Mouse (Mus musculus) stomach, postnatal 0 days (tissue): ENCODE data around the gene Fa2h. TPM values are rescaled to one million over a fixed set of nuclear protein-coding genes. Genes with fewer than 3 reads are reported as not detected.
"Not testable (repeated sequence)": the region's sequence is repeated elsewhere in the genome, so short reads cannot be mapped to it uniquely, and the experiment has no call there.

Experiments used
- ATAC-seq: fragments of 200-750 bp; cut with Nextera tagmentation; 2 replicates; pipeline ENCODE4 v1.8.0; 2017; ENCODE audit not compliant: low FRiP score, low TSS enrichment
- DNase-seq: peaks from one replicate; pipeline ENCODE4 v3.0.0-alpha.2; 2016; ENCODE audit warnings: low spot score
- H3K27ac ChIP-seq: fragments of 300-500 bp; sonication (generic); replicated peaks from 2 replicates; pipeline ENCODE4 v1.5.1; 2014; ENCODE audit warnings: mild to moderate bottlenecking, control low read depth
- H3K27me3 ChIP-seq: fragments of 300-500 bp; sonication (generic); 2 replicates; pipeline ENCODE4 v1.6.1; 2014; ENCODE audit warnings: low read length; ENCODE audit not compliant: control insufficient read depth, insufficient read depth
- H3K36me3 ChIP-seq: fragments of 300-500 bp; sonication (generic); 2 replicates; pipeline ENCODE4 v1.6.1; 2014; ENCODE audit warnings: low read length, mixed read lengths; ENCODE audit not compliant: control insufficient read depth, insufficient read depth
- H3K4me1 ChIP-seq: fragments of 300-500 bp; sonication (generic); replicated peaks from 2 replicates; pipeline ENCODE4 v1.6.1; 2014; ENCODE audit warnings: antibody characterized with exemption; ENCODE audit not compliant: control insufficient read depth, insufficient read depth
- H3K4me2 ChIP-seq: fragments of 300-500 bp; sonication (generic); replicated peaks from 2 replicates; pipeline ENCODE4 v1.6.1; 2014; ENCODE audit warnings: low read depth, mild to moderate bottlenecking, control low read depth, moderate library complexity
- H3K4me3 ChIP-seq: fragments of 300-500 bp; sonication (generic); 2 replicates; pipeline ENCODE4 v1.5.1; 2014; ENCODE audit warnings: low read depth, low read length, control low read depth
- H3K9ac ChIP-seq: fragments of 300-500 bp; sonication (generic); 2 replicates; pipeline ENCODE4 v1.6.1; 2014; ENCODE audit warnings: mild to moderate bottlenecking, low read length, control low read depth, mixed read lengths
- H3K9me3 ChIP-seq: fragments of 300-500 bp; sonication (generic); 2 replicates; pipeline ENCODE4 v1.6.1; 2016; ENCODE audit warnings: low read length; ENCODE audit not compliant: control insufficient read depth
- CTCF ChIP-seq: IDR thresholded peaks from 2 replicates; pipeline ENCODE4 v1.5.1; 2016; ENCODE audit warnings: antibody characterized with exemption, low read depth, mild to moderate bottlenecking, moderate library complexity
- EP300 ChIP-seq: optimal IDR thresholded peaks from 2 replicates; pipeline ENCODE3; 2016; ENCODE audit warnings: antibody characterized with exemption
- WGBS: fragments of 180-500 bp; shearing (Covaris S2); extraction: QIAGEN DNeasy Blood & Tissue Kit; methylation state at CpG from one replicate; pipeline ENCODE4 v1.1.7; 2014; 5-methylcytosine and 5-hydroxymethylcytosine counted together
- polyA plus RNA-seq: library from polyadenylated mRNA; unstranded; fragments of >200 nt; fragmentation: Nextera tagmentation; extraction: Ambion mirVana; gene quantifications from 2 replicates; pipeline ENCODE4 v1.2.1, GENCODE M21; 2015

Gene Fa2h
- polyA plus RNA-seq, 1 experiment from 2014 or later = 24.7 TPM

- H3K27me3 ChIP-seq = no peaks in the 10 kb centered on the region
- no peaks in the 10 kb centered on the region for H3K36me3 ChIP-seq
- H3K4me1 ChIP-seq = no peaks in the 10 kb centered on the region
- H3K27ac ChIP-seq = no peak overlapping the region
- no peak overlapping the region for H3K4me2 ChIP-seq
- DNase-seq (no peak), ATAC-seq (no peak)
- H3K9me3 ChIP-seq = no peaks in the 10 kb centered on the region
- H3K4me3 ChIP-seq = no peak overlapping the region
- no peak overlapping the region for H3K9ac ChIP-seq
- TF ChIP-seq EP300 = no peak
- TF ChIP-seq CTCF = no peak
- WGBS = 83% methylated on average over 12 of the region's 12 CpGs
Measured at GRCm38 (mm10) chr8:111314729-111315128, 78.9 kb downstream of the Fa2h start.

GRCm38 (mm10) chr8:111313961-111314360 lies 79.7 kb downstream of the Fa2h start:
- DNase-seq, H3K27ac ChIP-seq, H3K9ac ChIP-seq, H3K36me3 ChIP-seq, H3K9me3 ChIP-seq, ATAC-seq, H3K4me1 ChIP-seq, H3K4me3 ChIP-seq, H3K4me2 ChIP-seq, H3K27me3 ChIP-seq: not testable (repeated sequence)
- WGBS = 96% methylated on average over 6 of the region's 6 CpGs

GRCm38 (mm10) chr8:111312758-111313162 lies 80.9 kb downstream of the Fa2h start:
- H3K36me3 ChIP-seq = no peaks in the 10 kb centered on the region
- TF ChIP-seq EP300 (no peak), CTCF (peak; percentile 50)
- ATAC-seq = no peak

GRCm38 (mm10) chr8:111310006-111310405 lies 83.6 kb downstream of the Fa2h start:
- H3K36me3 ChIP-seq = not testable (repeated sequence)
- 91% methylated on average over 15 of the region's 15 CpGs for WGBS

More at GRCm38 (mm10) chr8:111312758-111313162, 80.9 kb downstream of the Fa2h start:
- Histone ChIP-seq H3K27ac (no peak overlapping the region), H3K4me3 (no peak overlapping the region), H3K4me1 (no peaks in the 10 kb centered on the region), H3K9ac (no peak overlapping the region), H3K4me2 (no peak overlapping the region), H3K9me3 (no peaks in the 10 kb centered on the region), H3K27me3 (no peaks in the 10 kb centered on the region)
- WGBS = 75% methylated on average over 3 of the region's 3 CpGs
- no peak for DNase-seq

DNA sequence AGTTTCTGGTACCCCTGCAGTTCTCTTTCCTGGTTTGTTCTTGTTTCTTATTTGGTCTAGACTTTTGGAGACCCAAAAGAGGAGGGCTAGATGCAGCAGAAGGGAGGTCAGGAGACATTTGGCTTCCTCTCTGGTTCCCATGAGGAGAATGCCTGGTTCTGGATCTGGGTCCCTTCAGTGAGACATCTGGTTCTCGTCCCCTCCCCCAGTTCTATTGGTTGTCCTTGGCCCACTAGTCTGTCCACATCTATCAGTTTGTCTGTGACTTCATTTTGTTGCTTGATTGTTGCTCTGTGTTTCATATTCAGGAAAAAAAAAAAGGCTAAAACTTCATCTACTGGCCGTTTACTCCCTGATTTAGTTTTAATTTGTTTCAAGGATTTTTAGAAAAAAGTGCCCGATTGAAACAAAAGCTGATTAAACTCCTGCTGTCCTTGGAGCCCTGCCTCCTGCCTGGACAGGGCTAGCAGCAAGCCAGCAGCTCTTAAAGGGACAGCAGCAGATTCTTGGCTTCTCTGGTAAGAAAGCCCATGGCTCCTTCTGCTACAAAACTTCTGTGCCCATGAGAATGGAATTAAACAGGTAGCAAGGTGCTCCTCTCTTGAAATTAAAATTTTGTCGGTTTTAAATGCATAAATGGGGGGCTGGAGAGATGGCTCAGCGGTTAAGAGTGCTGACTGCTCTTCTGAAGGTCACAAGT lies 88.4 kb downstream of the Fa2h start:
- H3K4me1 ChIP-seq = no peaks in the 10 kb centered on the region
- ATAC-seq = no peak
- H3K9me3 ChIP-seq = no peaks in the 10 kb centered on the region
- WGBS = 35% methylated on average over 5 of the region's 5 CpGs
- no peak overlapping the region for H3K4me3 ChIP-seq
- H3K9ac ChIP-seq = no peak overlapping the region
- H3K27me3 ChIP-seq = no peaks in the 10 kb centered on the region
- no peak for TF ChIP-seq CTCF
- no peak overlapping the region for H3K27ac ChIP-seq
- DNase-seq = no peak
- H3K36me3 ChIP-seq = no peaks in the 10 kb centered on the region
- H3K4me2 ChIP-seq = no peak overlapping the region

More at GRCm38 (mm10) chr8:111310006-111310405, 83.6 kb downstream of the Fa2h start:
- H3K4me2 ChIP-seq, H3K4me1 ChIP-seq, ATAC-seq, H3K9me3 ChIP-seq, H3K9ac ChIP-seq, H3K27ac ChIP-seq, H3K4me3 ChIP-seq, H3K27me3 ChIP-seq, DNase-seq: not testable (repeated sequence)

- no peaks in the 10 kb centered on the region for H3K36me3 ChIP-seq
- no peaks in the 10 kb centered on the region for H3K27me3 ChIP-seq
- no peak overlapping the region for H3K4me2 ChIP-seq
- 88% methylated on average over 3 of the region's 3 CpGs for WGBS
- no peaks in the 10 kb centered on the region for H3K4me1 ChIP-seq
- no peak for ATAC-seq
- DNase-seq = no peak
- no peak overlapping the region for H3K27ac ChIP-seq
- H3K9ac ChIP-seq = no peak overlapping the region
- H3K4me3 ChIP-seq = no peak overlapping the region
- H3K9me3 ChIP-seq = no peaks in the 10 kb centered on the region
- no peak for TF ChIP-seq CTCF
- TF ChIP-seq EP300 = no peak
Measured at GRCm38 (mm10) chr8:111304359-111304758, 89.3 kb downstream of the Fa2h start.

DNA sequence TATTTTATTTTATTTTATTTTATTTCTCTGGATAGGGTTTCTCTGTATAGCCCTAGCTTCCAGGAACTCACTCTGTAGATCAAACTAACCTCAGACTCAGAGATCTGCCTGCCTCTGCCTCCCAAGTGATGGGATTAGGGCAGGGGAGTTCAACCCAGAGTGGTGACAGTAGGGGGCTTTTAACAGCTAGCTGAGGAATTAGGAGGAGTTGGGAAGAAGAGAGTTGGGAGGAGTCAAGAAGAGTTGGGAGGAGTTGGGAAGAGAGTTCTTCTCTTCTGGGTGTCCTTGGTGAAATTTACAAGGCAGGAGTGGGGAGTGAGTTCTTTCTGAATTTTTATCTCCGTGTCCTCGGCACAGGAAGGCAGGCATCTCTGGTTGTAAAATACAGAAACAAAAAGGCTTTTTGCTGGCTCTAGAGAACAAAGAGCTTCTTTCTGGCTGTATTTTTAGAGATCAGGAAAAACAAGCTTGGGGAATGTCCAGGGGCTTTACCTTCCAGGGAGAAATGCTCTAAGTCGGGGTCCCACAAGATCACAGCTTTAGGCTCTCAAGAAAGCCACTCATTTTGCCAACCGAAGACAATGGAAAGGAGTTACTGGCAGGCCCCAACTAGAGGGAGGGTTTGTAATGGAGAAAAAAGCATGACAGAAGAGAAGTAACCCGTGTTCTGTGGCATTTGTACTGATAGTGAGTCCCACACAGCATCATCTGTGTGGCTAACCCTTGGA lies 90.4 kb downstream of the Fa2h start:
- 54% methylated on average over 5 of the region's 5 CpGs for WGBS
- not testable (repeated sequence) for DNase-seq, H3K4me1 ChIP-seq, H3K27ac ChIP-seq, ATAC-seq, H3K9ac ChIP-seq, H3K36me3 ChIP-seq, H3K9me3 ChIP-seq, H3K4me2 ChIP-seq, H3K4me3 ChIP-seq, H3K27me3 ChIP-seq
